Mouse (Mus musculus): ENCODE measurements at regions not wholly inside any gene's neighbourhood (a gene's known extent, or its start where the extent isn't known, plus 50 kb on each side); places are given as distances from the start of the nearest gene placed in this dataset.

DNA sequence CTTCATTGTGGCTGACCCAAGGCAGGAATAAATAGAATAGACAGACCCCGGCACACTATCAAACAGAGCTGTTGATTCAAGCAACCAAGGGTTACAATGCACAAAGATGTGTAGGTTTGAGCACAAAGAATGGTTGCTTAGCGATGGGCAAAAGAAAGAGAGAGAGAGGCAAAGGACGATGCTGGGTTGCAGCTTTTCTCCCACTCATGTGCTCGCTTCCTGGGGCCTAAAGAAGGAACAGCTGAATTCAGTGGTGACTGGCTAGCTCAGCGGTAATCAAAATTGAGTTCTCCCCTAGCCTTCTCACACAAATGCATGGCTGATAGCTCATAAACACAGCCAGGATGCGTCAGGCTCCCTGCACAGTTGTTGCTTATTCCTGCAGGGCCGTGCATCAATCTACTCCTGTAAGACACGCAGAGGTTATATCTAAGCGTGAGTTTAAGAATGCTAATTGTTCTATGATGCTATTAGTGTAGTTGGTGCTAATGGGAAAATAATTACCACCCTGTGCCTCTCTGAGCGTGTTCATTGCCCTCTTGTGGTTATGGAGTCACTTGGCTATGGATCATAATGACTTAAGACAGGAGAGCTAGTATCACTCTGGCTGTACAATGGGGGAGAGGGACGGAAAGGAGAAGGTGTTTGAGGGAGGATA lies 216.2 kb upstream of the Serp2 start:
- WGBS, result 74% methylated on average over 11 of the region's 11 CpGs
- no peak overlapping the region for H3K4me2 ChIP-seq (replicated peaks; ENCODE audit: low read depth, low read length)
- no peaks in the 10 kb centered on the region for H3K36me3 ChIP-seq (ENCODE audit: insufficient read depth, low read length)
- no peaks in the 10 kb centered on the region for H3K27me3 ChIP-seq (replicated peaks; ENCODE audit: insufficient read depth, low read length)
- no peaks in the 10 kb centered on the region for H3K9me3 ChIP-seq (ENCODE audit: low read length)
- ATAC-seq (no peak), DNase-seq (ENCODE audit: low spot score) (no peak)
- no peak overlapping the region for H3K27ac ChIP-seq (ENCODE audit: low read length)
- TF ChIP-seq EP300 (IDR thresholded peaks at IDR 0.05) (no peak), CTCF (IDR thresholded peaks at IDR 0.05) (peak; percentile 53)
- no peak overlapping the region for H3K9ac ChIP-seq (replicated peaks; ENCODE audit: low read depth)
- H3K4me1 ChIP-seq (ENCODE audit: insufficient read depth, low read depth, low read length), result no peaks in the 10 kb centered on the region
- H3K4me3 ChIP-seq (ENCODE audit: low read depth, low read length), result no peak overlapping the region

DNA sequence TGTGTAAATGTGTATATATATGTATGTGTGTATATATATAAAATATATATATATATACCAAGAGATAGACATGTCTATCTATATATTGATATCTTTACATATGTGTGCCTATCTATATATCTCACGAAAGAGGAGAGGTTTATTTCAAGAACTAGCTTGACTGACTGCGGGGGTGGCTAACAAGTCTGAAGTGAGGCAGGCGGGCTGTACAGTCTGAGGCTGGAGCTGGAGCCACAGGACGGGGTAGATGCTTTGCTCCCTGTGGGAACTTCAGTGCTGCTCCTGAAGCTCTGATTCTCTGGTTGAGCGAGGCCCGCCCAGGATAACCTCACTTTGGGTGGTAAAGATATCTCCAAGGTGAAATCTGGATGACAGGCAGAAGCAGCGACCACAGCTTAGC lies 213.4 kb upstream of the Serp2 start:
- Histone ChIP-seq H3K9ac (replicated peaks; ENCODE audit: low read depth) (no peak overlapping the region), H3K4me2 (replicated peaks; ENCODE audit: low read depth, low read length) (no peak overlapping the region), H3K9me3 (ENCODE audit: low read length) (no peaks in the 10 kb centered on the region), H3K27ac (ENCODE audit: low read length) (no peak overlapping the region), H3K4me3 (ENCODE audit: low read depth, low read length) (no peak overlapping the region), H3K27me3 (replicated peaks; ENCODE audit: insufficient read depth, low read length) (no peaks in the 10 kb centered on the region), H3K36me3 (ENCODE audit: insufficient read depth, low read length) (no peaks in the 10 kb centered on the region), H3K4me1 (ENCODE audit: insufficient read depth, low read depth, low read length) (peaks cover 3% of the 10 kb centered on the region; the same call in 1 of the 2 replicates)
- WGBS, result 86% methylated on average over 7 of the region's 7 CpGs
- TF ChIP-seq EP300 (IDR thresholded peaks at IDR 0.05) (no peak), CTCF (IDR thresholded peaks at IDR 0.05) (no peak)
- DNase-seq (ENCODE audit: low spot score), result no peak
- no peak for ATAC-seq

DNA sequence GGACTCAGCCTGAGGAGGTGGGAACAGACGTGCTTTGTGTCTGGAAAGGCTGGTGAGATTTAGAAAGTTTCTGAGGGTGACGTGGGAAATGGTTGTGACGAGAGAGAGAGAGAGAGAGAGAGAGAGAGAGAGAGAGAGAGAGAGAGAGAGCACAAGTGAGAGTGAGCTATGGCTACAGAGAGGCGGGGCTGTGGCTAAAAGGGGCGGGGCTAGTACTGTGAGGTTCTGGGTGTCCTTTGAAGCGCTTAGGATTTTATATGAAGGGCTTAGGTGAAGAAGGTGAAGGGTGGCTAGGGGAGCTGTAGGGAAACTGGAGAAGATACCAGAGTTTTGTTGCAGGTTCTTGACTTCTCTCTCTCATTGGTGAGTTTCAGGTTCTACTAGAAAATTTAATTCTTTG lies 210.6 kb upstream of the Serp2 start:
- Histone ChIP-seq H3K4me2 (replicated peaks; ENCODE audit: low read depth, low read length) (no peak overlapping the region), H3K4me3 (ENCODE audit: low read depth, low read length) (no peak overlapping the region), H3K27me3 (replicated peaks; ENCODE audit: insufficient read depth, low read length) (no peaks in the 10 kb centered on the region), H3K36me3 (ENCODE audit: insufficient read depth, low read length) (no peaks in the 10 kb centered on the region), H3K9me3 (ENCODE audit: low read length) (no peaks in the 10 kb centered on the region), H3K27ac (ENCODE audit: low read length) (no peak overlapping the region), H3K4me1 (ENCODE audit: insufficient read depth, low read depth, low read length) (peaks cover 19% of the 10 kb centered on the region; the same call in 1 of the 2 replicates), H3K9ac (replicated peaks; ENCODE audit: low read depth) (no peak overlapping the region)
- ATAC-seq (no peak), DNase-seq (ENCODE audit: low spot score) (no peak)
- TF ChIP-seq EP300 (IDR thresholded peaks at IDR 0.05), result no peak
- 58% methylated on average over 6 of the region's 6 CpGs for WGBS

DNA sequence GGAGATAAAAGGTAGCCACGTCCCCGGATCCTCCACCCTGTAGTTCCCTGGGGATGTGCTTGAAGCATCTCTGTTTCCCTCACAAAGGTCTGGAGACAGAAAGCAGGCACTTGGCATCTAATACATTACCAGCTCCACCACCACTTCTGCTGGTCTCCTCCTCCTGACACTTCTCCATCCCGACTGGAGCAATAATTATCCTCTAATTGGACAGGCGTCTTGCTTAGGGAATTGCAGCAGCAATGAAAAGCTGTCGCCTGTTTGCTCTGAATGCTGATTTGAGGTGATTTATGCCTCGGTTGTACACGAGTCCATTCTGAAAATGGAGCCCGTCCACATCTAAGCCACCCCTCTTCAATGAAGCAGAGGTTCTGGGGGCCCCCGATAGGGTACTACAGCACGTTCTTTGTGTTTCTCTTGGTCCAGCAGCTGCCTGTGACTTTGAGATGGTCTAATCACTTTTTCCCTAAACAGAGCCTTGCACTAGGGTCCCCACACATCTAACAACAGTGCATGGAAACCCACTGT lies 209.6 kb upstream of the Serp2 start:
- Histone ChIP-seq H3K4me1 (ENCODE audit: insufficient read depth, low read depth, low read length) (peaks cover 19% of the 10 kb centered on the region; the same call in 1 of the 2 replicates), H3K27ac (ENCODE audit: low read length) (no peak overlapping the region), H3K9ac (replicated peaks; ENCODE audit: low read depth) (no peak overlapping the region), H3K36me3 (ENCODE audit: insufficient read depth, low read length) (no peaks in the 10 kb centered on the region), H3K9me3 (ENCODE audit: low read length) (no peaks in the 10 kb centered on the region), H3K4me2 (replicated peaks; ENCODE audit: low read depth, low read length) (no peak overlapping the region), H3K27me3 (replicated peaks; ENCODE audit: insufficient read depth, low read length) (no peaks in the 10 kb centered on the region), H3K4me3 (ENCODE audit: low read depth, low read length) (no peak overlapping the region)
- WGBS, result 68% methylated on average over 10 of the region's 10 CpGs
- no peak for DNase-seq (ENCODE audit: low spot score)
- no peak for TF ChIP-seq EP300 (IDR thresholded peaks at IDR 0.05)
- TF ChIP-seq CTCF (IDR thresholded peaks at IDR 0.05), result no peak
- no peak for ATAC-seq

DNA sequence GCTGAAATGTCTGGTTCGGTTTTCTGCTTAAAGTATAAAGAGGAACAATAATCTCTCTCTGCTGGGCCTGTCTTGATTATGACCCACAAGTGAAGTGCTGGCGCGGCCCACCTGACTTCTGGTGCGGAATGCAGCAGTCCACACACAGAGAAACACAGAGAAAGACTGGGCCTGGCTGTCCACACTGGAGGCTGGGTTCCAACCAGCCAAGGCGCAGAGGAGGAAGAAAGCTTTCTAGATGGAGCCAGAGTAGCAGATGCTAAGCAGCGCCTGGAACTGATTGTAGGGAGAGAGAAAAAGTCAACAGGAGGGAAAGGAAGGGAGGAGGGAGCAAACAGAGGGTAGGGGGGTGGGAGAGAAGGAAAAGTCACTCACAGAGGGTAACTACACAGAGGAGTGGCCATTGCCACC lies 208.4 kb upstream of the Serp2 start:
- H3K9me3 ChIP-seq (ENCODE audit: low read length), result no peaks in the 10 kb centered on the region
- H3K4me1 ChIP-seq (ENCODE audit: insufficient read depth, low read depth, low read length), result peaks cover 19% of the 10 kb centered on the region; the same call in 1 of the 2 replicates
- ATAC-seq (no peak), DNase-seq (ENCODE audit: low spot score) (no peak)
- no peaks in the 10 kb centered on the region for H3K27me3 ChIP-seq (replicated peaks; ENCODE audit: insufficient read depth, low read length)
- no peak overlapping the region for H3K4me2 ChIP-seq (replicated peaks; ENCODE audit: low read depth, low read length)
- H3K36me3 ChIP-seq (ENCODE audit: insufficient read depth, low read length), result no peaks in the 10 kb centered on the region
- H3K27ac ChIP-seq (ENCODE audit: low read length), result peak overlapping the region; percentile 38
- 36% methylated on average over 6 of the region's 6 CpGs for WGBS
- TF ChIP-seq EP300 (IDR thresholded peaks at IDR 0.05), result no peak
- TF ChIP-seq CTCF (IDR thresholded peaks at IDR 0.05), result no peak
- H3K4me3 ChIP-seq (ENCODE audit: low read depth, low read length), result no peak overlapping the region
- no peak overlapping the region for H3K9ac ChIP-seq (replicated peaks; ENCODE audit: low read depth)

DNA sequence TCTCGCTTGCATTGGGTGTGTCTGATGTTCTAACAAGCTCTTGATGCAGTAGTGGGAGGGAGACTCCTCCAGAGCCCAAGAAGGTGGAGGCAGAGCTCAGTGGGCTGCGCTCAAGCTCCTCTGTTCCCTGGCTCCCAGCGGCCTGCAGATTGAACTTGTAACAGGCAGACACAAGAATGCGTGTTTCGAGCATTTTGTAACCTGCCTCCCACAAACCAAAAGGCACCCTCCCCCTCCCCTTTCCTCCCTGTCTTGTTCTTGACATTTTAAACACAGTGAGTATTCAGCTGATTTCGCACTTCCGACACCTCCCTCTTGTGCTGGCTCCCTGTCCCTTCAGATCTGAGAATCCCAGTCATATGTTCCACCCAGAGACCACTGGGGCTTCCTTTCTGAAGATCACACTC lies 207.7 kb upstream of the Serp2 start:
- no peaks in the 10 kb centered on the region for H3K36me3 ChIP-seq (ENCODE audit: insufficient read depth, low read length)
- ATAC-seq, result peak; percentile 82
- H3K4me3 ChIP-seq (ENCODE audit: low read depth, low read length), result no peak overlapping the region
- no peaks in the 10 kb centered on the region for H3K27me3 ChIP-seq (replicated peaks; ENCODE audit: insufficient read depth, low read length)
- H3K9ac ChIP-seq (replicated peaks; ENCODE audit: low read depth), result no peak overlapping the region
- WGBS, result 20% methylated on average over 7 of the region's 7 CpGs
- peak; percentile 59; the same call in 1 of the 2 replicates for TF ChIP-seq EP300 (IDR thresholded peaks at IDR 0.05)
- peak; percentile 43 for TF ChIP-seq CTCF (IDR thresholded peaks at IDR 0.05)
- H3K4me1 ChIP-seq (ENCODE audit: insufficient read depth, low read depth, low read length), result peaks cover 19% of the 10 kb centered on the region; the same call in 1 of the 2 replicates
- peak; percentile 91 for DNase-seq (ENCODE audit: low spot score)
- peak overlapping the region; percentile 38; the same call in 1 of the 2 replicates for H3K27ac ChIP-seq (ENCODE audit: low read length)
- H3K9me3 ChIP-seq (ENCODE audit: low read length), result no peaks in the 10 kb centered on the region
- H3K4me2 ChIP-seq (replicated peaks; ENCODE audit: low read depth, low read length), result 0 out of 2 replicates have a peak overlapping the region, but pooled peaks have one; percentile 8
